Mouse (Mus musculus): ENCODE data around the gene Ddx42. TPM values are rescaled to one million over a fixed set of nuclear protein-coding genes. Genes with fewer than 3 reads are reported as not detected.

Gene Ddx42
- polyA plus RNA-seq, 1 experiment from 2014 or later, result 42.3 TPM

DNA sequence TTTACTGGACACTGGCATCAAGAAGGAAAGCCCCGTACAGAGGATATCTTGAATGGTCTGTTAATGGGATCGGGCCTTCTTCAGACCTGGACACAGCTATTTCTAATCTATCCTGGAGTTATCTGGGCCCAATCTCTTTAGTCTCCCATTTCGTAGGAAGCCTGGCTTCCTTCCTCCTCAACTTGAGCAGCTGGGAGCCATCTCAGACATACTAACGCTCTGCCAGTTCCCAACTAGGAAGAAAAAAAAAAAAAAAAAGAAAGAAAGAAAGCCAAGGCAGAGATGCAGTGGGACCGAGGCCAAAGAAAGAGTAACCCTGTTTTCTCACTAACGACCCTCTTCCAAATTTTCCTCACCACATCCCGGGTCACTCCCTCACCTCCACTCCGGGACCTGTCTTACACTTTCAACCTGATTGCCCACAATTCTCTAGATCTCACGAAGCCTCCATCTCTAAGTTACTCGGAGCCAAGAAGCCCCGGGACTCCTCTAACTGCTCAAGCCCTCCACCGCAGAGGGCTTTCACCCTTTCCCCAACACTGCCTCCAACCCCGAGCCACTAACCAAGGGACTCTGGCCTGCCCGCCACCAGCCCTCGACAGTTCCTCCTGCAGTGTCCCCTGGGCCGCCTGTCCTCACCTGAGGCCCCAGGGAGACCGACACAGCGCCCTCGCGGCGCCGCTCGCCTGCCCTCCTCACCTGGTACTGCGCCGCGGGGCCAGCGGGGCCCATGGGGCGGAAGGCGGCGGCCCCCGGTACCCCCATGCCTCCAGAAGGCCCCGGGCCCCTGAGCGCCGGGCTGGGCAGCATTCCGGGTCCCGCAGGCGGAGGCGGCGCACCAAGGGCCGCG is 55.3 kb downstream of the Ddx42 start:
- Histone ChIP-seq H3K4me1 (peaks cover 74% of the 10 kb centered on the region), H3K9me3 (replicated peaks) (no peaks in the 10 kb centered on the region), H3K27me3 (replicated peaks) (no peaks in the 10 kb centered on the region), H3K9ac (peak overlapping the region; percentile 96), H3K36me3 (peaks cover 21% of the 10 kb centered on the region), H3K4me2 (peak overlapping the region; percentile 86), H3K4me3 (peak overlapping the region; percentile 95), H3K27ac (peak overlapping the region; percentile 89)
- 2% methylated on average over 41 of the region's 41 CpGs for WGBS (ENCODE audit: insufficient replicate concordance)
- peak; percentile 40; the same call in 1 of the 2 replicates for ATAC-seq

DNA sequence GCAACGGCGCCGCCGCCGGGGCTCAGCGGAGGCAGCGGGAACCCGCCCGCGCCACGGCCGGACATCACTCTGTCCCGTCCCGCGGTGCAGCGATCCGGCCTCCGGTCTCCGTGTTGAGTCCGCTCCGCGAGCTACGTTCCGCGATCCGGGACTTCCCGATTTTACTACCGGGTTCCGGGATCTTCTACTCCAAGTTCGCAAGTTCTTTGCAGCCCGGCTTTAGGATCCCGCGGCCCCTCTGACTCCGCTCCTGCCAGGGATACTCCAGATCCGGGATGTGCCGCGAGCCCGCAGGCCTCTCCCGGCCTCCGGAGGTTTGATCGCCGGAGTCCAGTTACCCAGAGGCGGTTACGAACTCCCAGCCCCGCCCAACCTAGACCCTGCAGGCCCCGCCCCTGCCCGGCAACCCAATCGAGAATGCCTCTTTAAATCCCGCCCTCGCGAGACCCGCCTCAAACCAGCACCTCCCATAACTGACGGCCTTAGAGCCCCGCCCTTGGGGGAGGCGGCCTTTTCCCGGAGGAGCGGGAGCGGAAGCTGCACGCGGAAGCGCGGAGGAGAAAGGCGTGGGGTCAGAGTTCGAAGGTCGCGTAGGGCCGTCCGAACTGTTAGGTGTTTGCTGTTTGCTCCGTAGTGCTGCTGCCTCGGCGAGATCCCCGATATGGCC is 56.1 kb downstream of the Ddx42 start, which contains the start of gene Smarcd2:
Smarcd2 (minus strand) TSS at position 329 of the 667 bp plus-strand sequence.
- peak within 1 kb of the TSS; percentile 89 for H3K27ac ChIP-seq
- WGBS (ENCODE audit: insufficient replicate concordance), result under 1% methylated on average over 72 of the region's 72 CpGs
- H3K4me2 ChIP-seq, result peak within 1 kb of the TSS; percentile 86
- peak within 1 kb of the TSS; percentile 96 for H3K9ac ChIP-seq
- no peaks in the 10 kb centered on the region for H3K9me3 ChIP-seq (replicated peaks)
- H3K27me3 ChIP-seq (replicated peaks), result peaks cover 5% of the 10 kb centered on the region; the same call in 1 of the 2 replicates
- H3K4me1 ChIP-seq, result peaks cover 67% of the 10 kb centered on the region
- H3K36me3 ChIP-seq, result peaks cover 13% of the 10 kb centered on the region; the same call in 1 of the 2 replicates
- H3K4me3 ChIP-seq, result peak within 1 kb of the TSS; percentile 95
- ATAC-seq, result peak; percentile 93

DNA sequence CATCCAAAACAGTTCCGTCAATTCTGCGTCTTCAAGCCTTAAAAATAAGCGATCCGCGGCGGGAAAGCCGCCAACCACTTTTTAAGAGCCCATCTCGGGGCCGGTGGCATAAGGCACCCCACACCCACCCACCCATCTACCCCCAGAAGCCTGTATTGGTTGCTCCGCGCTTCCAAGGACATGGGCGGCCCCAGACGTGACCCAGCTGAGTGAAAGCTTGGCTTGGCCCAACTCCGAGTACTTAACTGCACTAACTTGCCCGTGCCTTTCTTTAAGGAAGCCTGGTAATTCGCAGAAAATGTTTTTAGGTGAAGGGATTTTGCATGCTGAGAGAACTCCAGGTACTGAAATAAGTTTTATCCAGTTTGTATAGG is 56.6 kb downstream of the Ddx42 start:
- Histone ChIP-seq H3K27me3 (replicated peaks) (peaks cover 9% of the 10 kb centered on the region), H3K9ac (peak overlapping the region; percentile 73), H3K36me3 (peaks cover 8% of the 10 kb centered on the region; the same call in 1 of the 2 replicates), H3K27ac (peak overlapping the region; percentile 87), H3K4me1 (peaks cover 61% of the 10 kb centered on the region), H3K9me3 (replicated peaks) (no peaks in the 10 kb centered on the region), H3K4me2 (peak overlapping the region; percentile 85), H3K4me3 (peak overlapping the region; percentile 95)
- peak; percentile 14 for ATAC-seq
- WGBS (ENCODE audit: insufficient replicate concordance), result 8% methylated on average over 16 of the region's 16 CpGs

DNA sequence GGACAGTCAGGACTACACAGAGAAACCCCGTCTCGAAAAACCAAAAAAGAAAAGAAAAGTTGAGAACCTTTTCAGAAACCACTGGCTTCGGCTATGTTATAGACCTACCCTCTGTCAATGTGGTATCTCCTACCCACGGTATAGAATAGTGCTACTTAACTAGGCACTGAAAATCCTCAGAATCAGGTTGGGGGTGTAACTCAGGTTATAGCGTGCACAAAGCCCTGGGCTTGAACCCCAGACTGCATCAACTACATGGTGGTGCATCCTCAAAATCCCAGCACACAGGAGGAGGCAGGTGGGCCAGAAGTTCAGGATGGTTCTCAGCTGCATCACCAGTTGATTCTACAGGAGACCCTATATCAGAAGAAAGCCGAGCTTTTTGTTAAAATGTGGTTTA is 57.1 kb downstream of the Ddx42 start:
- Histone ChIP-seq H3K4me2 (peak overlapping the region; percentile 85), H3K9me3 (replicated peaks) (no peaks in the 10 kb centered on the region), H3K27me3 (replicated peaks) (peaks cover 9% of the 10 kb centered on the region), H3K27ac (peak overlapping the region; percentile 87; the same call in 1 of the 2 replicates), H3K9ac (peak overlapping the region; percentile 73), H3K36me3 (0 out of 2 replicates have a peak, but pooled peaks cover 4% of the 10 kb centered on the region), H3K4me1 (peaks cover 56% of the 10 kb centered on the region), H3K4me3 (peak overlapping the region; percentile 95)
- no peak for ATAC-seq
- WGBS (ENCODE audit: insufficient replicate concordance), result 74% methylated on average over 6 of the region's 6 CpGs

DNA sequence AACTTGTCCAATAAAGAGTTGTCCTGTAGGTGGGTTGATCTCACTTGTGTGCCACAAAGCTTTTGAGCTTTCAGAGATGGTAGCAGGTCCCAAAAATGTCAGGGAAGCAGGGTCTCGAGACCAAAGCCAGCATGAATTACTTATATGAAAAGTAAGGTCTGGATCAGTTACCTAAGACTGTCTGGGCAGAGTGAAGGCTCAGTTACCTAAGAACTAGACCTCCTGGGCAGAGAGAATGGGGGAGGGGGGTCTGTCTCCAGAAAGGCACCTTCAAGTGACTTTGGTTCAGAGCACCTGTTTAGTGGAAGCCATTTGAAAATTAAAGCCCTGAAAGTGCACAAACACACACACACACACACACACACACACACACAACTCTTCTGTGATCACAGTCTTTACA is 57.6 kb downstream of the Ddx42 start:
- Histone ChIP-seq H3K4me3 (no peak overlapping the region), H3K27me3 (replicated peaks) (peaks cover 9% of the 10 kb centered on the region), H3K9me3 (replicated peaks) (no peaks in the 10 kb centered on the region), H3K27ac (no peak overlapping the region), H3K9ac (no peak overlapping the region), H3K36me3 (0 out of 2 replicates have a peak, but pooled peaks cover 4% of the 10 kb centered on the region), H3K4me1 (peaks cover 51% of the 10 kb centered on the region), H3K4me2 (no peak overlapping the region)
- 69% methylated on average over 1 of the region's 1 CpGs for WGBS (ENCODE audit: insufficient replicate concordance)
- ATAC-seq, result no peak

DNA sequence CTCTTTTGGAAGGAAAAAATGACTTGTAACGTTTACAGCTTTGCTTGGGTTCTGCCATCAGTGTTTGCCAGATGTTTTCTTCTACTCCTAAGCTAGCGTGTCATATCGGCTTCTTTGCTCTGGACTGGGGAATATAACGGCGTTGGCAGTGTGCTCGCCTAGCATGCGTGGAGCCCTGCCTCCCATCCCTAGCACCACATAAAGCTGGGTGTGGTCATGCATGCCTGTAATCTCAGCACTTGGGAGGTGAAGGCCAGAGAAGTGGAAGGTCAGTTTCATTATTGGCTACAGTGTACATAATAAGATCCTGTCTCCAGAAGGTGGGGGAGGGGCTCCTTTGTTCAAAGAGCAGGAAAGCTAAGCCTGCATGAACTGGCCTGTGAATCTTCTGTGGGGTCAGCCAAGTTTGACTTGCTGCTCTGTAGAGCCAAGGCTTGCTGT is 58.3 kb downstream of the Ddx42 start:
- no peak overlapping the region for H3K4me2 ChIP-seq
- 71% methylated on average over 7 of the region's 7 CpGs for WGBS (ENCODE audit: insufficient replicate concordance)
- 0 out of 2 replicates have a peak, but pooled peaks cover 4% of the 10 kb centered on the region for H3K36me3 ChIP-seq
- no peaks in the 10 kb centered on the region for H3K9me3 ChIP-seq (replicated peaks)
- no peak for ATAC-seq
- H3K27ac ChIP-seq, result no peak overlapping the region
- no peak overlapping the region for H3K9ac ChIP-seq
- H3K4me1 ChIP-seq, result peaks cover 48% of the 10 kb centered on the region
- H3K27me3 ChIP-seq (replicated peaks), result peaks cover 9% of the 10 kb centered on the region
- H3K4me3 ChIP-seq, result no peak overlapping the region

DNA sequence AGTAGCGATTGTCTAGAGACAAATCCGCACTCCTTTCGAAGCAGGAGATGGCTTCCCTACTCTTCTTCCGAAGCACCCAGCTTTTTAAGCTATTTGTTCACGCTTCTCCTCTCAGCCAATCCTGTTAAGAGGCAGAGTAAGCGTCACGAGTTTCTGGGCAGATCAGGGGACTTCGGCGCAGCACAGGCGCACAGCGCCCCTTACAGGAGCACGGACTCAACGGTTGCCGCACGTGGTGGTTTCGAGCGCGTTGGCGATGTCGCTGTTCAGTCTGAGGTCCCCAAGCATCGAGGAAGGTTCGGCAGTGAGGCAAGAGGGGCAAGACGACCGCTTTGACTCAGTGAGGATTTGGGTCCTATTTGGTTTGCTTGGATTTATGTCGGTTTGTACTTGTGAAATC is 59.7 kb downstream of the Ddx42 start, which contains the start of gene Tcam1:
Tcam1 (plus strand) TSS at position 219 of the 400 bp plus-strand sequence.
- peak within 1 kb of the TSS; percentile 53 for H3K4me2 ChIP-seq
- no peaks in the 10 kb centered on the region for H3K9me3 ChIP-seq (replicated peaks)
- 5% methylated on average over 25 of the region's 25 CpGs for WGBS (ENCODE audit: insufficient replicate concordance)
- 0 out of 2 replicates have a peak within 1 kb of the TSS, but pooled peaks have one; percentile 19 for H3K4me3 ChIP-seq
- H3K27me3 ChIP-seq (replicated peaks), result peaks cover 9% of the 10 kb centered on the region
- H3K36me3 ChIP-seq, result no peaks in the 10 kb centered on the region
- H3K27ac ChIP-seq, result 0 out of 2 replicates have a peak within 1 kb of the TSS, but pooled peaks have one; percentile 7
- peaks cover 33% of the 10 kb centered on the region for H3K4me1 ChIP-seq
- ATAC-seq, result no peak
- no peak within 1 kb of the TSS for H3K9ac ChIP-seq

DNA sequence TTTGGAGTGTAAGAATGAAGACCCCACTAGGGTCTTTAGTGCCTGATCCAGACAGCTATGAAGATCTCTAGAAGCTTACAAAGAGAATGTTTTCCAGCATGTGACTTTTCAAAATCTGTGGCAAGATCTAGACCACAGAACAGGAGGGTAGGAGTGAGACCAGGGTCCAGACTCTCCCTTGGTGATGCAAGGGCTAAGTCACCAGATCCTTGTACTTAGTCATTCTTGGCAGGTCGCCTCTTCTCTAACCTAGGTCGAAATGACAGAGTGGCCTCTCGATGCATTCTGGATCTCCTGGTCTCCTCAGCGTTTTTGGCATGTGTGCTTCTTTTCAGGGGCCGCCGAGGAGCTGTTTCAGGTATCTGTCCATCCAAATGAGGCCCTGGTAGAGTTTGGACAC is 65.7 kb downstream of the Ddx42 start:
- WGBS (ENCODE audit: insufficient replicate concordance), result 57% methylated on average over 6 of the region's 6 CpGs
- Histone ChIP-seq H3K4me2 (no peak overlapping the region), H3K4me1 (no peaks in the 10 kb centered on the region), H3K27me3 (replicated peaks) (peaks cover 10% of the 10 kb centered on the region), H3K9me3 (replicated peaks) (no peaks in the 10 kb centered on the region), H3K4me3 (no peak overlapping the region), H3K9ac (no peak overlapping the region), H3K36me3 (no peaks in the 10 kb centered on the region), H3K27ac (no peak overlapping the region)
- ATAC-seq, result no peak

DNA sequence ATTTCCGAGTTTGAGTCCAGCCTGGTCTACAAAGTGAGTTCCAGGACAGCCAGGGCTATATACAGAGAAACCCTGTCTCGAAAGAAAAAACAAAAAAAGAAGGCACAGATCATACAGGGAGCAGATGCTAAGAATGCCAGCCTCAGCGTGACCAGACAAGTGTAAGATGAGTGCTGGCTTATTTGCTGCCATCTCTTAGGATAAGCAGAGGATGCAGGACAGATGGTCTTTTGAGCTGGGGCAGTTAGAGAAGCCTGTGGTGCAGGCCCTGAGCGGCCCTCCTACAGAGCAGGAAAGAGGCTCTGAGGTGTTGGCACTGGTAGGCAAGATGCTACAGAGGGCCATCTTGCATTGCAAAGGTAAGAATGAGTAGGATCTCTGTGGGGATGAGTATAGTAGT is 66.6 kb downstream of the Ddx42 start:
- H3K4me2 ChIP-seq, result no peak overlapping the region
- no peaks in the 10 kb centered on the region for H3K4me1 ChIP-seq
- H3K27me3 ChIP-seq (replicated peaks), result peaks cover 5% of the 10 kb centered on the region; the same call in 1 of the 2 replicates
- no peaks in the 10 kb centered on the region for H3K36me3 ChIP-seq
- no peak for ATAC-seq
- 59% methylated on average over 4 of the region's 4 CpGs for WGBS (ENCODE audit: insufficient replicate concordance)
- no peak overlapping the region for H3K4me3 ChIP-seq
- no peak overlapping the region for H3K9ac ChIP-seq
- no peak overlapping the region for H3K27ac ChIP-seq
- H3K9me3 ChIP-seq (replicated peaks), result no peaks in the 10 kb centered on the region

DNA sequence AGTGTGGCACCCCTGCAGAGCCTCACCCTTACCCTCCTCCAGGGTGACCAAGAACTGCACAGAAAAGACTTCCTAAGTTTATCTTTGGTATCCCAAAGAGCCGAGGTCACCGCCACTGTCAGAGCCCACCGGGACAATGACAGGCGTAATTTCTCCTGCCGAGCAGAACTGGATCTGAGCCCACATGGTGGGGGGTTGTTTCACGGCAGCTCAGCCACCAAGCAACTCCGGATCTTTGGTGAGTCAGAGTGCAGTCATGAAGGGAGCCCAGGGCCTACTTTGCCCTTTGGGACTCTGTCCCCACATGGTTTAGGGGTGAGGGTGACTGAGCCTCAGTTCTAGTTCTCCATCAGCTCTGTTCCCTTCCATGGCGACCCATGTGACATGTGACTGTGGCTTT is 67.4 kb downstream of the Ddx42 start:
- H3K9ac ChIP-seq, result no peak overlapping the region
- no peak overlapping the region for H3K27ac ChIP-seq
- H3K9me3 ChIP-seq (replicated peaks), result no peaks in the 10 kb centered on the region
- ATAC-seq, result no peak
- H3K4me2 ChIP-seq, result no peak overlapping the region
- WGBS (ENCODE audit: insufficient replicate concordance), result 73% methylated on average over 8 of the region's 8 CpGs
- peaks cover 5% of the 10 kb centered on the region; the same call in 1 of the 2 replicates for H3K27me3 ChIP-seq (replicated peaks)
- H3K4me1 ChIP-seq, result no peaks in the 10 kb centered on the region
- no peak overlapping the region for H3K4me3 ChIP-seq
- H3K36me3 ChIP-seq, result no peaks in the 10 kb centered on the region

DNA sequence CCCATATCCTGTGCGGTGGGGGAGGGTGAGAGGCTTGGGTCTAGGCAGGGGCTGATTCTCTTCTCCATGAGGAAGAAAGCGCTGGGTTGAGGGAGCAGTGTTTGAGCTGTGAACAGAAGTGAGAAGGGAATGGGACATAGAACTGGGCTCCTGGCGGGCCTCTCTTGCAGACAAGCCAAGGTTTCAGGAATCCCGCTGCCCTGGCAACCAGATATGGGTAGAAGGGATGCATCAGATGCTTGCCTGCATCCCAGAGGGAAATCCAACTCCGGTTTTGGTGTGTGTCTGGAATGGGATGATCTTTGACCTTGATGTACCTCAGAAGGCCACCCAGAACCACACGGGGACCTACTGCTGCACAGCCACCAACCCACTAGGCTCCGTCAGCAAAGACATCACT is 69.5 kb downstream of the Ddx42 start:
- H3K27me3 ChIP-seq (replicated peaks), result peaks cover 5% of the 10 kb centered on the region; the same call in 1 of the 2 replicates
- no peak overlapping the region for H3K9ac ChIP-seq
- no peak overlapping the region for H3K4me2 ChIP-seq
- no peak for ATAC-seq
- no peaks in the 10 kb centered on the region for H3K9me3 ChIP-seq (replicated peaks)
- H3K27ac ChIP-seq, result no peak overlapping the region
- no peaks in the 10 kb centered on the region for H3K36me3 ChIP-seq
- 61% methylated on average over 7 of the region's 7 CpGs for WGBS (ENCODE audit: insufficient replicate concordance)
- no peak overlapping the region for H3K4me3 ChIP-seq
- H3K4me1 ChIP-seq, result no peaks in the 10 kb centered on the region

DNA sequence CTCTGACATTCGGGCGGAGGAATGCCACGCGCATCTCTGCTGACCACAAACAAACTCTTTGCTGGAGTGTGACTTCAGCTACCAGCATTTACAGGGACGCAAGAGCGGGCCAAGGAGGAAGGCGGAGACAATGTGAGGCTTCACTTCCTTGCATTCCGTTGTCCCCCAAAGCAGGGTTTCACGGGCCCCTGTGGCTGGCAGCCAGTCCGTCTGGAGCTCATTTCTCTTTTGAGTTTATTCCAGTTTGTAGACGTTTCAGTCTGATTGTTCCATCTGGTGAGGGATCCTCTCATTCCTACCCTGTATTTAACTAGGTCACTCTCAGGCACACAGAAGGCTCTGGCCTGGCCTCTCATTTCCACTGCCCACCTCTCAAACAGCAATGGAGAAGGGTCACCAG is 70.3 kb downstream of the Ddx42 start:
- H3K4me3 ChIP-seq, result no peak overlapping the region
- no peak for ATAC-seq
- H3K9me3 ChIP-seq (replicated peaks), result no peaks in the 10 kb centered on the region
- no peaks in the 10 kb centered on the region for H3K36me3 ChIP-seq
- H3K4me1 ChIP-seq, result no peaks in the 10 kb centered on the region
- H3K9ac ChIP-seq, result no peak overlapping the region
- peaks cover 5% of the 10 kb centered on the region; the same call in 1 of the 2 replicates for H3K27me3 ChIP-seq (replicated peaks)
- no peak overlapping the region for H3K4me2 ChIP-seq
- 63% methylated on average over 11 of the region's 11 CpGs for WGBS (ENCODE audit: insufficient replicate concordance)
- H3K27ac ChIP-seq, result no peak overlapping the region
